Comparison of ENCODE assay signal across 9 mouse cellular contexts in genomic region chr12:80759387-80759712, GRCm38 (mm10). TPM values are rescaled to one million over a fixed set of nuclear protein-coding genes. Genes with fewer than 3 reads are reported as not detected.
DNase-seq lines count a peak whose midpoint lies in the region; ATAC-seq and TF ChIP-seq lines count a peak whose summit lies in the region.
"Had no signal": no experiment of that assay in that cellular context is flagged by ENCODE, and none has a peak within 500 bp of the region (broad histone marks: within the 10 kb centered on the region; RNA-seq: fewer than 3 reads in every experiment).

No protein-coding gene starts in this region.

- TF ChIP-seq CTCF in cerebellum, adult 2 months (IDR thresholded peaks at IDR 0.05; ENCODE audit: borderline replicate concordance, insufficient read depth, low read depth, low read length), result no peak

- H3K27ac ChIP-seq in cerebellum, adult 2 months (ENCODE audit: insufficient read depth, low read length), result peak overlapping the region; percentile 79
- H3K27ac ChIP-seq in lung, embryonic 16.5 days (ENCODE audit: low read length), result no peak overlapping the region
- H3K27ac ChIP-seq in limb, embryonic 10.5 days, result peak overlapping the region; percentile 77

- no peaks in the 10 kb centered on the region; the same call in 1 of the 2 replicates for H3K4me1 ChIP-seq in cerebellum, adult 2 months (ENCODE audit: control insufficient read depth, insufficient read depth, low read length)
- H3K4me1 ChIP-seq in lung, embryonic 16.5 days (replicated peaks; ENCODE audit: control insufficient read depth, insufficient read depth, low read length), result peaks cover 18% of the 10 kb centered on the region
- H3K4me1 ChIP-seq in limb, embryonic 10.5 days, result peaks cover 35% of the 10 kb centered on the region

- H3K9ac ChIP-seq in lung, embryonic 16.5 days (ENCODE audit: low read length), result peak overlapping the region; percentile 47; the same call in 1 of the 2 replicates

- 15% methylated on average over 13 of the region's 13 CpGs for WGBS in cerebellum, adult 2 months
- WGBS in lung, embryonic 16.5 days, result 4% methylated on average over 12 of the region's 13 CpGs
- WGBS in limb, embryonic 10.5 days, result 8% methylated on average over 13 of the region's 13 CpGs

- no peak for ATAC-seq in lung, embryonic 16.5 days (ENCODE audit: low read depth)

- H3K36me3 ChIP-seq in lung, embryonic 16.5 days (ENCODE audit: control insufficient read depth, insufficient read depth, low read length), result no peaks in the 10 kb centered on the region
- H3K36me3 ChIP-seq in limb, embryonic 10.5 days, result no peaks in the 10 kb centered on the region

- no peaks in the 10 kb centered on the region for H3K9me3 ChIP-seq in lung, embryonic 16.5 days (ENCODE audit: control insufficient read depth, low read length)
- no peaks in the 10 kb centered on the region for H3K9me3 ChIP-seq in limb, embryonic 10.5 days (replicated peaks)

- peak overlapping the region; percentile 99 for H3K4me2 ChIP-seq in lung, embryonic 16.5 days (ENCODE audit: low read depth, low read length)

- TF ChIP-seq POLR2A in cerebellum, adult 2 months (IDR thresholded peaks at IDR 0.05; ENCODE audit: borderline replicate concordance, insufficient read depth, low read length), result no peak

- H3K4me3 ChIP-seq in cerebellum, adult 2 months (replicated peaks; ENCODE audit: insufficient read depth, low read depth, low read length), result peak overlapping the region; percentile 85
- peak overlapping the region; percentile 60 for H3K4me3 ChIP-seq in lung, embryonic 16.5 days (ENCODE audit: low read length)
- peak overlapping the region; percentile 72 for H3K4me3 ChIP-seq in limb, embryonic 10.5 days
- H3K4me3 ChIP-seq: erythroblast, embryonic 14.5 days had no signal

- no peaks in the 10 kb centered on the region for H3K27me3 ChIP-seq in cerebellum, adult 2 months (ENCODE audit: control insufficient read depth, insufficient read depth, low read length)
- peaks cover 71% of the 10 kb centered on the region for H3K27me3 ChIP-seq in lung, embryonic 16.5 days (ENCODE audit: control insufficient read depth, insufficient read depth, low read depth, low read length)
- H3K27me3 ChIP-seq in limb, embryonic 10.5 days (ENCODE audit: low read depth, poor library complexity, severe bottlenecking), result peaks cover 78% of the 10 kb centered on the region

- no peak for DNase-seq in cerebellum, adult 2 months
- DNase-seq in cerebellum, adult 18-20 months, result no peak
- DNase-seq in lung, postnatal 25 days (ENCODE audit: low spot score), result no peak
- DNase-seq in limb, embryonic 10.5 days (ENCODE audit: low spot score), result no peak
- peak; percentile 66 for DNase-seq in retina, postnatal 1 day
- DNase-seq in gastrocnemius, postnatal 10 days, result no peak
- DNase-seq in layer of hippocampus, adult 9-10 months (ENCODE audit: low spot score), result no peak

RNA-seq across cellular contexts. Expression of gene Ccdc177, which starts 1.1 kb away (rescaled TPM):
- polyA plus RNA-seq in cerebellum, adult 2 months (2012; rRNA removed), result 4.9 and 5.4 TPM in 2 replicates
- polyA plus RNA-seq in lung, embryonic 16.5 days (2015; fragmentation: Nextera tagmentation; extraction: Ambion mirVana), result 0.06 TPM in 1 of 2 replicates, not detected in the other
- polyA plus RNA-seq in limb, embryonic 10.5 days (2016; fragmentation: Nextera tagmentation; extraction: Ambion mirVana), result 0.04 and 0.06 TPM in 2 replicates
- total RNA-seq in gastrocnemius, postnatal 10 days (2021), result under 1 TPM; 0.07 to 0.09 TPM
- polyA plus RNA-seq: erythroblast, embryonic 14.5 days had no signal

RNA-seq across cellular contexts. Expression of gene Susd6, which starts 31.0 kb away (rescaled TPM):
- 46.3 and 54.8 TPM in 2 replicates for polyA plus RNA-seq in cerebellum, adult 2 months (2012; rRNA removed)
- polyA plus RNA-seq in lung, embryonic 16.5 days (2015; fragmentation: Nextera tagmentation; extraction: Ambion mirVana), result 21.9 and 22.8 TPM in 2 replicates
- 10.0 and 12.0 TPM in 2 replicates for polyA plus RNA-seq in limb, embryonic 10.5 days (2016; fragmentation: Nextera tagmentation; extraction: Ambion mirVana)
- 10 to 100 TPM; 28.6 to 29.2 TPM for total RNA-seq in gastrocnemius, postnatal 10 days (2021)
